In the genomic region with DNA sequence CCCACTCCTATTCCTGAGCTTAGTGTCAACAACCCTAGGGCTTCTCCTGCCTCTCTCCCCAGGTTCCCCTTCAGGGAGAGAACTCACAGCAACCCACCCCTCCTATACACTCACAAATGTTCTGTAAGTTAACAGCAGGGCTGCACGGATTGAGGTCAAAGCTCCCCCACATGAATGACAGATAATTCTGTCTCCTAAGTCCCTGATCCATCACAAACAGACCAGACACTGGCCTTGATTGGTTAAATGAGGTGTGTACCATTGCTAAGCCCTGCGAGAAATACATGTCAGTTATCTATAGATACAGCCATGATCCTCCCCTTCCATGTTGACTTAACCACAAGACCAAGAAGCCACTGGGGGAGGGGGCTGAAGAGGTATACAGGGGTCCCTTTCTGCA, we compare ENCODE assay signal across 25 mouse cellular contexts. TPM values are rescaled to one million over a fixed set of nuclear protein-coding genes. Genes with fewer than 3 reads are reported as not detected.
A peak's percentile ranks its signal among the peaks of the same experiment; 100 is the strongest.
DNase-seq lines count a peak whose midpoint lies in the region; ATAC-seq lines count a peak whose summit lies in the region.
"Had no signal": no experiment of that assay in that cellular context is flagged by ENCODE, and none has a peak within 500 bp of the region (broad histone marks: within the 10 kb centered on the region; RNA-seq: fewer than 3 reads in every experiment).

No protein-coding gene starts in this region.

- no peaks in the 10 kb centered on the region for H3K36me3 ChIP-seq in embryonic facial prominence, embryonic 10.5 days (replicated peaks)
- no peaks in the 10 kb centered on the region for H3K36me3 ChIP-seq in embryonic facial prominence, embryonic 13.5 days

- ATAC-seq in embryonic facial prominence, embryonic 13.5 days (ENCODE audit: insufficient number of reproducible peaks, insufficient read depth, low FRiP score, low TSS enrichment, low read depth) = no peak
- ATAC-seq: forebrain, embryonic 14.5 days; forebrain, embryonic 16.5 days had no signal

- H3K4me3 ChIP-seq in embryonic facial prominence, embryonic 10.5 days = no peak overlapping the region
- H3K4me3 ChIP-seq in embryonic facial prominence, embryonic 13.5 days = no peak overlapping the region

- no peak overlapping the region for H3K9ac ChIP-seq in embryonic facial prominence, embryonic 13.5 days

- no peak overlapping the region for H3K4me2 ChIP-seq in embryonic facial prominence, embryonic 13.5 days

- peak overlapping the region; percentile 36 for H3K27ac ChIP-seq in embryonic facial prominence, embryonic 10.5 days (replicated peaks)
- peak overlapping the region; percentile 23 for H3K27ac ChIP-seq in embryonic facial prominence, embryonic 13.5 days

- H3K4me1 ChIP-seq in embryonic facial prominence, embryonic 10.5 days = peaks cover 70% of the 10 kb centered on the region
- peaks cover 50% of the 10 kb centered on the region for H3K4me1 ChIP-seq in embryonic facial prominence, embryonic 13.5 days

- 29% methylated on average over 2 of the region's 2 CpGs for WGBS in embryonic facial prominence, embryonic 10.5 days
- WGBS in embryonic facial prominence, embryonic 13.5 days = 31% methylated on average over 2 of the region's 2 CpGs

- H3K27me3 ChIP-seq in embryonic facial prominence, embryonic 10.5 days (replicated peaks; ENCODE audit: low read depth, poor library complexity, severe bottlenecking) = peaks cover 27% of the 10 kb centered on the region
- no peaks in the 10 kb centered on the region for H3K27me3 ChIP-seq in embryonic facial prominence, embryonic 13.5 days

- no peak for DNase-seq in embryonic facial prominence, embryonic 10.5 days (ENCODE audit: low spot score)
- DNase-seq in retina, adult 2 months (ENCODE audit: low read depth, low spot score) = peak; percentile 6
- peak; percentile 77 for DNase-seq in retina, postnatal 1 day
- no peak for DNase-seq in yolk sac, embryonic 10.5 days (ENCODE audit: low spot score)
- no peak for DNase-seq in layer of hippocampus, postnatal 25 days (ENCODE audit: extremely low spot score in 1 of 2, low spot score in 1 of 2)
- no peak for DNase-seq in right cerebral cortex, postnatal 25 days
- DNase-seq in adrenal gland, adult 18-20 months (ENCODE audit: low spot score in 2 of 2) = no peak
- DNase-seq: adrenal gland, adult 8-10 months; adrenal gland, postnatal 14 days; adrenal gland, postnatal 36 days; cerebellum, adult 11-12 months; cerebellum, adult 2 months; cerebellum, adult 9-10 months; cerebellum, postnatal 10 days; cerebellum, postnatal 25 days had no signal

- H3K9me3 ChIP-seq in embryonic facial prominence, embryonic 10.5 days = no peaks in the 10 kb centered on the region
- no peaks in the 10 kb centered on the region for H3K9me3 ChIP-seq in embryonic facial prominence, embryonic 13.5 days

RNA-seq across cellular contexts. Expression of a gene that starts 31.3 kb away (rescaled TPM):
- not detected in 2 replicates for polyA plus RNA-seq in embryonic facial prominence, embryonic 10.5 days (2016; fragmentation: Nextera tagmentation; extraction: Ambion mirVana)
- polyA plus RNA-seq in embryonic facial prominence, embryonic 13.5 days (2015; fragmentation: Nextera tagmentation; extraction: Ambion mirVana) = not detected in 2 replicates
- total RNA-seq in layer of hippocampus, postnatal 25 days (2021) = not detected
- total RNA-seq in adrenal gland, adult 18-20 months (2021) = not detected
- total RNA-seq: adrenal gland, adult 8-10 months; adrenal gland, postnatal 14 days; adrenal gland, postnatal 36 days; ES-E14; MEL had no signal
- polyA plus RNA-seq: C2C12; cerebellum, adult 2 months; cortical plate, adult 2 months; embryonic facial prominence, embryonic 11.5 days; embryonic facial prominence, embryonic 14.5 days; forebrain, embryonic 11.5 days; forebrain, embryonic 14.5 days; forebrain, embryonic 16.5 days had no signal

RNA-seq across cellular contexts. Expression of a gene that starts 50.5 kb away (rescaled TPM):
- 22.4 and 22.7 TPM in 2 replicates for polyA plus RNA-seq in embryonic facial prominence, embryonic 10.5 days (2016; fragmentation: Nextera tagmentation; extraction: Ambion mirVana)
- 29.3 and 34.1 TPM in 2 replicates for polyA plus RNA-seq in embryonic facial prominence, embryonic 13.5 days (2015; fragmentation: Nextera tagmentation; extraction: Ambion mirVana)
- total RNA-seq in layer of hippocampus, postnatal 25 days (2021) = under 1 TPM; 0.44 to 0.56 TPM
- total RNA-seq in adrenal gland, adult 18-20 months (2021) = under 1 TPM; 0.40 to 0.48 TPM
- total RNA-seq: MEL had no signal
- polyA plus RNA-seq: C2C12 had no signal

Comparison
In these comparisons a context has a peak if more than half of its experiments do, and no peak if none do; other contexts are left out.
1. DNase-seq: peak in retina, adult 2 months (single experiment) and retina, postnatal 1 day (single experiment); none in embryonic facial prominence, embryonic 10.5 days (single experiment), yolk sac, embryonic 10.5 days (single experiment), layer of hippocampus, postnatal 25 days (0 of 2), right cerebral cortex, postnatal 25 days (single experiment) and adrenal gland, adult 18-20 months (0 of 2).